Mouse (Mus musculus) bone marrow, adult 2 months (tissue): ENCODE measurements around the gene Atp8a2. TPM values are rescaled to one million over a fixed set of nuclear protein-coding genes. Genes with fewer than 3 reads are reported as not detected.
"Not testable (repeated sequence)": the region's sequence is repeated elsewhere in the genome, so short reads cannot be mapped to it uniquely, and the experiment has no call there.

Experiments used
- H3K27ac ChIP-seq: fragments of 200-500 bp; 2 replicates; pipeline ENCODE4 v1.5.1; 2012; ENCODE audit warnings: low read depth, mild to moderate bottlenecking, control low read depth, inconsistent platforms, low read length; ENCODE audit not compliant: control insufficient read depth, poor library complexity, insufficient read depth
- H3K4me1 ChIP-seq: fragments of 200-500 bp; 2 replicates; pipeline ENCODE4 v1.6.1; 2011; ENCODE audit warnings: low read length; ENCODE audit not compliant: control insufficient read depth, insufficient read depth
- H3K4me3 ChIP-seq: fragments of 200-500 bp; replicated peaks from 2 replicates; pipeline ENCODE3; 2011; ENCODE audit warnings: mild to moderate bottlenecking, low read depth, low read length, control low read depth; ENCODE audit not compliant: control insufficient read depth
- CTCF ChIP-seq: fragments of 200-500 bp; IDR thresholded peaks from 2 replicates; pipeline ENCODE4 v1.5.1; 2011; ENCODE audit warnings: low read length, control low read depth; ENCODE audit not compliant: control insufficient read depth, insufficient read depth
- POLR2A ChIP-seq: fragments of 200-500 bp; IDR thresholded peaks from 2 replicates; pipeline ENCODE4 v1.6.1; 2011; ENCODE audit warnings: low read depth, mild to moderate bottlenecking, control low read depth, low read length, borderline replicate concordance; ENCODE audit not compliant: control insufficient read depth
- WGBS: fragments of 180-500 bp; shearing (Covaris S2); methylation state at CpG from one replicate; pipeline ENCODE4 v1.1.7; 2018; 5-methylcytosine and 5-hydroxymethylcytosine counted together
- polyA plus RNA-seq: library from polyadenylated mRNA; stranded (reverse); fragments of >200 nt; gene quantifications from 2 replicates; pipeline ENCODE4 v1.2.4, GENCODE M21; 2011; ENCODE audit warnings: low replicate concordance; ENCODE audit not compliant: missing spikeins, insufficient read depth, insufficient read length

Atp8a2 gene
- polyA plus RNA-seq, 1 experiment: 0.20 TPM

GRCm38 (mm10) chr14:59820115-59820419 is 376.9 kb downstream of the Atp8a2 start:
- no peak overlapping the region for H3K27ac ChIP-seq
- H3K4me1 ChIP-seq: no peaks in the 10 kb centered on the region
- no peak overlapping the region for H3K4me3 ChIP-seq
- no peak for TF ChIP-seq CTCF
- no peak for TF ChIP-seq POLR2A
- WGBS: 69% methylated on average over 3 of the region's 3 CpGs

- Histone ChIP-seq H3K27ac (no peak overlapping the region), H3K4me3 (no peak overlapping the region), H3K4me1 (no peaks in the 10 kb centered on the region)
- 72% methylated on average over 5 of the region's 5 CpGs for WGBS
- TF ChIP-seq POLR2A: no peak
- no peak for TF ChIP-seq CTCF
Measured at GRCm38 (mm10) chr14:59819215-59820114, 377.5 kb downstream of the Atp8a2 start.

GRCm38 (mm10) chr14:59810316-59810715 is 386.7 kb downstream of the Atp8a2 start:
- H3K27ac ChIP-seq, H3K4me3 ChIP-seq, H3K4me1 ChIP-seq: not testable (repeated sequence)
- WGBS: 85% methylated on average over 2 of the region's 2 CpGs

DNA sequence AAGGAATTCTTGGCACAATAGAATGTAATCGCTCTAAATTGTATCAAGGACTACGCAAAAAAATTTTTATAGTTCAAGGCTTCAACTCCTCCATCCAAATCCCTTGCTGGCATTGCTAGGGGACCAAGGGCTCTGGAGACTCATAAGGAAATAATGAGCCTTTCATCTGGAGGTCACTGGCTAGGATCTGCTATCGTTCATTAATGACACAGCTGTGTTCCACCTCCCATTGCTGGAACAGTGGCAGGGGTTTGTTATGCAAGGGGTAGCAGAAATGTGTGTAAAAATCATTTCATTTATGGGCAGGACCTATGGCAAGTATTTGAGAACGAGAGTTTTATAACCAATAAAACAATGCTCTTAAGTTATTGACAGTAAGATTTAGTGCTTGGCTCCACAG is 387.2 kb downstream of the Atp8a2 start:
- H3K4me3 ChIP-seq: no peak overlapping the region
- no peaks in the 10 kb centered on the region for H3K4me1 ChIP-seq
- TF ChIP-seq CTCF: no peak
- no peak for TF ChIP-seq POLR2A
- no peak overlapping the region for H3K27ac ChIP-seq
- 84% methylated on average over 4 of the region's 4 CpGs for WGBS

- WGBS: 76% methylated on average over 7 of the region's 7 CpGs
Measured at GRCm38 (mm10) chr14:59807528-59808300, 389.3 kb downstream of the Atp8a2 start.

GRCm38 (mm10) chr14:59806910-59807309 is 390.1 kb downstream of the Atp8a2 start:
- Histone ChIP-seq H3K4me3 (no peak overlapping the region), H3K4me1 (no peaks in the 10 kb centered on the region), H3K27ac (no peak overlapping the region)
- TF ChIP-seq CTCF (no peak), POLR2A (no peak)
- 75% methylated on average over 4 of the region's 4 CpGs for WGBS

More at GRCm38 (mm10) chr14:59807528-59808300, 389.3 kb downstream of the Atp8a2 start:
- Histone ChIP-seq H3K4me1 (no peaks in the 10 kb centered on the region), H3K4me3 (no peak overlapping the region), H3K27ac (no peak overlapping the region)
- no peak for TF ChIP-seq POLR2A
- TF ChIP-seq CTCF: no peak

GRCm38 (mm10) chr14:59806159-59806558 is 390.8 kb downstream of the Atp8a2 start:
- Histone ChIP-seq H3K4me3 (no peak overlapping the region), H3K27ac (no peak overlapping the region), H3K4me1 (no peaks in the 10 kb centered on the region)
- 66% methylated on average over 4 of the region's 4 CpGs for WGBS
- TF ChIP-seq POLR2A (no peak), CTCF (no peak)

GRCm38 (mm10) chr14:59805683-59806082 is 391.3 kb downstream of the Atp8a2 start:
- no peak for TF ChIP-seq CTCF
- no peak for TF ChIP-seq POLR2A
- 78% methylated on average over 7 of the region's 7 CpGs for WGBS
- H3K27ac ChIP-seq: no peak overlapping the region
- no peak overlapping the region for H3K4me3 ChIP-seq
- H3K4me1 ChIP-seq: no peaks in the 10 kb centered on the region
